Mouse (Mus musculus): ENCODE measurements around the gene Grm7. TPM values are rescaled to one million over a fixed set of nuclear protein-coding genes. Genes with fewer than 3 reads are reported as not detected.

Gene Grm7
- 34.5 and 36.4 TPM in 2 replicates for polyA plus RNA-seq (2014; fragmentation: Nextera tagmentation; extraction: Ambion mirVana)

DNA sequence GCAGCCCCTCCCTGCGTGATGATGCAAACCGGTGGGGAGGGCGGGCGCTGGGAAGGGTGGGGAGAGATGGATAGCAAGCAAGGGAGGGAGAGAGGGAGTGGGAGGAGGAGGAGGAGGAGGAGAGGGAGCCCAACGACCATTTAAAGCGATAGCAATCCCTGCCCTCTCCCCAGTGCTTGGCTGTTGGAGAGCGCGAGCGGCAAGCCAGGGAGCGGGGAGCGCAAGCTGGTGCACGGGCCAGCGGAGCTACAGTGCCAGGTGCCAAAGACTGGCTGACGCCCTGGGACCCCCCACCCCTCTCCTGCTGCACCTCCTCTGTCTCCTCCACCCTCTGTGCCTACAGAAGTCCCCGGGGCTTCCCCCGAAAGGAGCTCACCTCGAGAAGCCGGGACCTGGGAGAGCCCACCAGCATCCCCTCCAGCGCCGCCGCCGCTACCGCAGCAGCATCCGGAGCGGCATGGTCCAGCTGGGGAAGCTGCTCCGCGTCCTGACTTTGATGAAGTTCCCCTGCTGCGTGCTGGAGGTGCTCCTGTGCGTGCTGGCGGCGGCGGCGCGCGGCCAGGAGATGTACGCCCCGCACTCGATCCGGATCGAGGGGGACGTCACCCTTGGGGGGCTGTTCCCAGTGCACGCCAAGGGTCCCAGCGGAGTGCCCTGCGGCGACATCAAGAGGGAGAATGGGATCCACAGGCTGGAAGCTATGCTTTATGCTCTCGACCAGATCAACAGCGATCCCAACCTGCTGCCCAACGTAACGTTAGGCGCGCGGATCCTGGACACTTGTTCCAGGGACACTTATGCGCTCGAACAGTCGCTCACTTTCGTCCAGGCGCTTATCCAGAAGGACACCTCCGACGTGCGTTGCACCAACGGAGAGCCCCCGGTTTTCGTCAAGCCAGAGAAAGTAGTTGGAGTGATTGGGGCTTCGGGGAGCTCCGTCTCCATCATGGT, at the start of gene Grm7:
TSS of gene Grm7 (plus strand) at position 171 of the 951 bp plus-strand sequence.
- Histone ChIP-seq H3K9ac (peak within 1 kb of the TSS; percentile 78), H3K27me3 (ENCODE audit: control insufficient read depth, insufficient read depth, low read length) (peaks cover 14% of the 10 kb centered on the region), H3K9me3 (ENCODE audit: control insufficient read depth, low read length) (no peaks in the 10 kb centered on the region), H3K36me3 (replicated peaks; ENCODE audit: control insufficient read depth, insufficient read depth) (no peaks in the 10 kb centered on the region), H3K4me2 (replicated peaks) (peak within 1 kb of the TSS; percentile 81), H3K4me1 (replicated peaks; ENCODE audit: control insufficient read depth, insufficient read depth, low read length) (peaks cover 9% of the 10 kb centered on the region), H3K27ac (peak within 1 kb of the TSS; percentile 80), H3K4me3 (replicated peaks; ENCODE audit: low read length) (peak within 1 kb of the TSS; percentile 70)
- peak; percentile 59 for DNase-seq (ENCODE audit: low spot score)
- under 1% methylated on average over 65 of the region's 65 CpGs for whole genome bisulfite sequencing
- ATAC-seq (ENCODE audit: low FRiP score) = peak; percentile 92

DNA sequence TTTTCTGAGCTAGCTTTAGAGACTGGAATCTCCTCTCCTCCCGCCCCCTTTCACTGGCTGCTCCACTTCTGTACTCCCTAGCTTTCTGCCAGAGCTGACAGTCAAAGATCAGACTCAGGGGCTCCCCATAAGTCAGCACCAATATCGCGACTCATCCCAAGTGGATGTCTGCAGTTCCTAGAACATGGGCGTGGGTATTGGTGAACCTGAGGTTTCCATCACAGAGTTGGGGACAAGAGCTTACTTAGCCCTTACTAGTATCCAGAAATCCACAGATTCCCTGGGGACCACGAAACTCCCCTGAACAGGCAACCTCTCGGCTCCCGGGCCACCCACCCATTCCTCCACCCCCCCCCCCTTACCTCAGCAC, 355 bp upstream of the Grm7 start:
- Histone ChIP-seq H3K9ac (peak overlapping the region; percentile 78), H3K4me3 (replicated peaks; ENCODE audit: low read length) (peak overlapping the region; percentile 70), H3K9me3 (ENCODE audit: control insufficient read depth, low read length) (no peaks in the 10 kb centered on the region), H3K36me3 (replicated peaks; ENCODE audit: control insufficient read depth, insufficient read depth) (no peaks in the 10 kb centered on the region), H3K27me3 (ENCODE audit: control insufficient read depth, insufficient read depth, low read length) (peaks cover 14% of the 10 kb centered on the region), H3K4me2 (replicated peaks) (peak overlapping the region; percentile 81), H3K4me1 (replicated peaks; ENCODE audit: control insufficient read depth, insufficient read depth, low read length) (peaks cover 9% of the 10 kb centered on the region), H3K27ac (peak overlapping the region; percentile 80)
- ATAC-seq (ENCODE audit: low FRiP score) (peak; percentile 24), DNase-seq (ENCODE audit: low spot score) (peak; percentile 38)
- WGBS = 3% methylated on average over 7 of the region's 7 CpGs

DNA sequence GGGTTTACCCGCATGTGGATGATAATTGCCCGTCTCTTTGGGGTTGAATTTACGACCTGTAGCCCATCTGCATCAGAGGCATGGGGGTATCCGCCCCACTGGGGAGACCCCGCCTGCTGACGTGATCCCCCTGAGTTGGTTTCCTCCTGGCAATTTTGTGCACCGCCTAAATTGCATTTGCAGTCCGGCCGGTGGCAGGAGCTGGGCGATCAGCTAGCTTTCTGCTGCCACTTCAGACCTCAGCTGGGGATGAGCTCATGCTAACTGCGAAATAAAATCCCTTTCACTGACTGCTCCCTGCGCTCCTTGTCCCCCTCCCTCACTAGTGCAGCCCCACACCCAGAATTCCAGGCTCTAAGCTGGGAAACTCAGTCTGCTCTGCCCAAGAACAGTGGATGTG, 1.5 kb downstream of the Grm7 start:
- Histone ChIP-seq H3K4me3 (replicated peaks; ENCODE audit: low read length) (peak overlapping the region; percentile 70), H3K36me3 (replicated peaks; ENCODE audit: control insufficient read depth, insufficient read depth) (no peaks in the 10 kb centered on the region), H3K27me3 (ENCODE audit: control insufficient read depth, insufficient read depth, low read length) (peaks cover 14% of the 10 kb centered on the region), H3K9me3 (ENCODE audit: control insufficient read depth, low read length) (no peaks in the 10 kb centered on the region), H3K4me1 (replicated peaks; ENCODE audit: control insufficient read depth, insufficient read depth, low read length) (peaks cover 10% of the 10 kb centered on the region), H3K9ac (peak overlapping the region; percentile 78), H3K27ac (no peak overlapping the region), H3K4me2 (replicated peaks) (peak overlapping the region; percentile 81)
- WGBS = 1% methylated on average over 12 of the region's 12 CpGs
- ATAC-seq (ENCODE audit: low FRiP score) (no peak), DNase-seq (ENCODE audit: low spot score) (no peak)

DNA sequence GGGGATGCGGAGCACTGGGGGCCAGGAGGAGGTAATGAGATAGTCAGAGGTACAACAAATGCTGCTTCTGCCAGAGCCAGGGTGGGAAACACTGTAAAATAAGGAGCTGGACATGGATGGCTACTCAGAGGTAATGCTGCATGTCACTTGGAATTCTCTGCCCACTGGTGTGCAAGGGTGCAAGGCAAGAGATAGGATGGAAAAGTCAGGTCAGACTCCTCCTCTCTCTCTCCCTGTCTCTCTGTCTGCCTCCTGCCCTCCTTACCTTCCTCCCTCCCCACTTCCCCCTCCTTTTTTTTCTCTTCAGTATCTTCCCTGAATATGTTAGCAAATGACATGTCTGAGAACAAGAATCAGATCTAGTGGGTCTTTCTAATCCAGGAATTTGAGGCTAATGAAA, 3.8 kb downstream of the Grm7 start:
- no peaks in the 10 kb centered on the region for H3K36me3 ChIP-seq (replicated peaks; ENCODE audit: control insufficient read depth, insufficient read depth)
- peak overlapping the region; percentile 81 for H3K4me2 ChIP-seq (replicated peaks)
- DNase-seq (ENCODE audit: low spot score) = no peak
- WGBS = 96% methylated on average over 1 of the region's 1 CpGs
- peaks cover 18% of the 10 kb centered on the region for H3K4me1 ChIP-seq (replicated peaks; ENCODE audit: control insufficient read depth, insufficient read depth, low read length)
- ATAC-seq (ENCODE audit: low FRiP score) = no peak
- peak overlapping the region; percentile 49 for H3K9ac ChIP-seq
- H3K9me3 ChIP-seq (ENCODE audit: control insufficient read depth, low read length) = no peaks in the 10 kb centered on the region
- H3K4me3 ChIP-seq (replicated peaks; ENCODE audit: low read length) = peak overlapping the region; percentile 70
- H3K27me3 ChIP-seq (ENCODE audit: control insufficient read depth, insufficient read depth, low read length) = peaks cover 14% of the 10 kb centered on the region
- H3K27ac ChIP-seq = no peak overlapping the region

DNA sequence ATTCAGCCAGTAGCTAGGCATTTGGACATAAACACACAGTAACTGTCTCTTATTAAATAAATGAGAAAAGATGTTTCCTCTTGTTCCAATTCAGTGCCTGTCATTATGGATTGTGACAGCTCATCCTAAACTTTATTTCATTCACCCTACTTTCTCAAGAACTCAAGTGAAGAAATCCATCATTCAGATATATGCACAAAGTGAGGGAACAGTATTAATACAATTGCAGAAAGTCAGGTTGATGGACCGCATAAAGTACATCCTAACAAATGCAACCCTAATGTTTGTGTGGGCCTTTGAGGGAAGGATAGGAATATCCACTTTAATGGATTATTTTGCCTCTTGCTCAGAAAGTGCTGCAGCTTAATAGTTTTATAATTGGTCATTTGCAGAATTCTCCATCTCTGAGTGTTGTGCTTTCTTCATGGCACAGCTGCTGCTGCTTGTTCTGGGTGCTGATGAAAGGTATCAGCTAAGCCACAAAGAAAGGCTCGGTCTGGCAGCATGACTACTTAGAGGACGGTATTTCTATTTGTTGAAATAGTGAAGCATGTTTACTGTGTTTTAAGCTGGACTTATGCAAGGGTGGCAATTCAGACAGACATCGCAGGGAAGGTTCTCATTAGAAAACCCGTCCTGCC, 8.1 kb downstream of the Grm7 start:
- Histone ChIP-seq H3K4me2 (replicated peaks) (no peak overlapping the region; the same call in 1 of the 2 replicates), H3K36me3 (replicated peaks; ENCODE audit: control insufficient read depth, insufficient read depth) (no peaks in the 10 kb centered on the region), H3K4me1 (replicated peaks; ENCODE audit: control insufficient read depth, insufficient read depth, low read length) (peaks cover 9% of the 10 kb centered on the region; the same call in 1 of the 2 replicates), H3K9me3 (ENCODE audit: control insufficient read depth, low read length) (0 out of 2 replicates have a peak, but pooled peaks cover 3% of the 10 kb centered on the region), H3K4me3 (replicated peaks; ENCODE audit: low read length) (no peak overlapping the region), H3K27me3 (ENCODE audit: control insufficient read depth, insufficient read depth, low read length) (no peaks in the 10 kb centered on the region), H3K9ac (no peak overlapping the region), H3K27ac (no peak overlapping the region)
- 73% methylated on average over 5 of the region's 5 CpGs for WGBS
- no peak for DNase-seq (ENCODE audit: low spot score)
- ATAC-seq (ENCODE audit: low FRiP score) = no peak

DNA sequence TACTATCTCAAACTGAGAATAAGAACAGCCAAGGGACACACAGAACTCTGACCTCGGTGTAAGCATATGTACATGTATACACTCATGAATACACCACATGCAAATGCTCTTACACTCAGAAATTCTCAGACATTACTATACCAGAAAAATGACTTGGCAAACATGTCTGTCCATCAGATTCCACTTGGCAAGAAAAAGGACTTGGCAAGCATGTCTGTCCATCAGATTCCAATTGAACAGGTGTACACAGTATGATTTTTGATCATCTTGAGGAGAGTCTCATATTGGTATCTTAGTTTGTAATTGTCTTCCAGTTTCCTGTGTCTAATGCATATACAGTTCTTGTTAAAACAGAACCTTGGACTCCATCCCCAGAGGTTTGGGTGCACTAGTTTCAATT, 19.1 kb downstream of the Grm7 start:
- ATAC-seq (ENCODE audit: low FRiP score) (no peak), DNase-seq (ENCODE audit: low spot score) (no peak)
- WGBS = 90% methylated on average over 1 of the region's 1 CpGs
- Histone ChIP-seq H3K9me3 (ENCODE audit: control insufficient read depth, low read length) (no peaks in the 10 kb centered on the region), H3K4me3 (replicated peaks; ENCODE audit: low read length) (no peak overlapping the region), H3K4me2 (replicated peaks) (no peak overlapping the region), H3K27me3 (ENCODE audit: control insufficient read depth, insufficient read depth, low read length) (no peaks in the 10 kb centered on the region), H3K27ac (no peak overlapping the region), H3K9ac (no peak overlapping the region), H3K36me3 (replicated peaks; ENCODE audit: control insufficient read depth, insufficient read depth) (no peaks in the 10 kb centered on the region), H3K4me1 (replicated peaks; ENCODE audit: control insufficient read depth, insufficient read depth, low read length) (no peaks in the 10 kb centered on the region)

GRCm38 (mm10) chr6:110668447-110668846, 23.1 kb downstream of the Grm7 start:
- no peak for DNase-seq (ENCODE audit: low spot score)
- Histone ChIP-seq H3K4me2 (replicated peaks) (no peak overlapping the region), H3K4me3 (replicated peaks; ENCODE audit: low read length) (no peak overlapping the region), H3K27ac (no peak overlapping the region), H3K27me3 (ENCODE audit: control insufficient read depth, insufficient read depth, low read length) (no peaks in the 10 kb centered on the region), H3K9me3 (ENCODE audit: control insufficient read depth, low read length) (no peaks in the 10 kb centered on the region), H3K4me1 (replicated peaks; ENCODE audit: control insufficient read depth, insufficient read depth, low read length) (no peaks in the 10 kb centered on the region), H3K9ac (no peak overlapping the region), H3K36me3 (replicated peaks; ENCODE audit: control insufficient read depth, insufficient read depth) (no peaks in the 10 kb centered on the region)
- no peak for ATAC-seq (ENCODE audit: low FRiP score)
- WGBS = 68% methylated on average over 5 of the region's 5 CpGs

- Histone ChIP-seq H3K4me2 (replicated peaks) (no peak overlapping the region), H3K27me3 (ENCODE audit: control insufficient read depth, insufficient read depth, low read length) (no peaks in the 10 kb centered on the region), H3K4me3 (replicated peaks; ENCODE audit: low read length) (no peak overlapping the region), H3K36me3 (replicated peaks; ENCODE audit: control insufficient read depth, insufficient read depth) (no peaks in the 10 kb centered on the region), H3K9me3 (ENCODE audit: control insufficient read depth, low read length) (no peaks in the 10 kb centered on the region), H3K4me1 (replicated peaks; ENCODE audit: control insufficient read depth, insufficient read depth, low read length) (no peaks in the 10 kb centered on the region), H3K27ac (no peak overlapping the region), H3K9ac (no peak overlapping the region)
- WGBS = 76% methylated on average over 1 of the region's 1 CpGs
- ATAC-seq (ENCODE audit: low FRiP score) = no peak
- DNase-seq (ENCODE audit: low spot score) = no peak
Observed at GRCm38 (mm10) chr6:110690954-110691353, 45.6 kb downstream of the Grm7 start.

DNA sequence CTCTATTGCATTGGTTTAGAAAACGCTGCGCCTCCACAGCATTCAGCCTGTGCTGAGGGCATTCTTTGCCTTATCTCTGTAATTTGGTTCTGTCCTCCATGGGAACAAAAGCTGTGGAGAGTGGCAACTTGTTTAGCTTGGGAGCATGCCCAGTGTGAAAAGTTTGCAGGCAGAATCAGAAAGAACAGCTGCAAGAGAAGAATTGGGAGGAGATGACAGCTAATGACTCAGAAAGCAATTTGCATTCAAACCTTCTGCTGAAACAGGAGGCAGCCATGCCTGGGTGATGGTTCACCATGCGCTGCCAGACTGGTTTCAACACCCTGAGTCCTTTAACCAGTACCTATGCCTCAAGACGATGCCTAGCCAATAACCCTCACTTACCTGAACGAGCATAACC, 64.4 kb downstream of the Grm7 start:
- ATAC-seq (ENCODE audit: low FRiP score) (no peak), DNase-seq (ENCODE audit: low spot score) (no peak)
- Histone ChIP-seq H3K4me3 (replicated peaks; ENCODE audit: low read length) (no peak overlapping the region), H3K27ac (no peak overlapping the region), H3K27me3 (ENCODE audit: control insufficient read depth, insufficient read depth, low read length) (no peaks in the 10 kb centered on the region), H3K4me1 (replicated peaks; ENCODE audit: control insufficient read depth, insufficient read depth, low read length) (no peaks in the 10 kb centered on the region), H3K9ac (no peak overlapping the region), H3K9me3 (ENCODE audit: control insufficient read depth, low read length) (no peaks in the 10 kb centered on the region), H3K36me3 (replicated peaks; ENCODE audit: control insufficient read depth, insufficient read depth) (no peaks in the 10 kb centered on the region), H3K4me2 (replicated peaks) (no peak overlapping the region)
- WGBS = 79% methylated on average over 5 of the region's 5 CpGs

All from hindbrain, embryonic 14.5 days (tissue).